Mouse (Mus musculus) lung, postnatal 0 days (tissue): ENCODE measurements around the gene Tm4sf4. TPM values are rescaled to one million over a fixed set of nuclear protein-coding genes. Genes with fewer than 3 reads are reported as not detected.
A peak's percentile ranks its signal among the peaks of the same experiment; 100 is the strongest.

Experiments
- ATAC-seq: fragments of 200-750 bp; cut with Nextera tagmentation; 2 replicates; pipeline ENCODE4 v1.8.0; 2017; ENCODE audit warnings: moderate library complexity
- DNase-seq: peaks from one replicate; pipeline ENCODE4 v3.0.0-alpha.2; 2016; ENCODE audit warnings: low spot score
- H3K27ac ChIP-seq: fragments of 300-500 bp; sonication (generic); 2 replicates; pipeline ENCODE4 v1.5.1; 2014; ENCODE audit warnings: antibody characterized with exemption, mild to moderate bottlenecking, low read length, mixed read lengths
- H3K27me3 ChIP-seq: fragments of 300-500 bp; sonication (generic); replicated peaks from 2 replicates; pipeline ENCODE4 v1.6.1; 2014; ENCODE audit warnings: low read length, mixed read lengths; ENCODE audit not compliant: insufficient read depth
- H3K36me3 ChIP-seq: fragments of 300-500 bp; sonication (generic); 2 replicates; pipeline ENCODE4 v1.6.1; 2014; ENCODE audit warnings: low read length, mixed read lengths; ENCODE audit not compliant: insufficient read depth
- H3K4me1 ChIP-seq: fragments of 300-500 bp; sonication (generic); 2 replicates; pipeline ENCODE4 v1.6.1; 2014; ENCODE audit warnings: antibody characterized with exemption, low read depth, low read length, mixed read lengths; ENCODE audit not compliant: insufficient read depth
- H3K4me2 ChIP-seq: fragments of 300-500 bp; sonication (generic); replicated peaks from 2 replicates; pipeline ENCODE4 v1.6.1; 2014; ENCODE audit warnings: low read depth, mild to moderate bottlenecking, low read length, moderate library complexity, mixed read lengths
- H3K4me3 ChIP-seq: fragments of 300-500 bp; sonication (generic); 2 replicates; pipeline ENCODE4 v1.5.1; 2014; ENCODE audit warnings: low read depth, low read length
- H3K9ac ChIP-seq: fragments of 300-500 bp; sonication (generic); replicated peaks from 2 replicates; pipeline ENCODE4 v1.6.1; 2014; ENCODE audit warnings: low read depth, mild to moderate bottlenecking
- H3K9me3 ChIP-seq: fragments of 300-500 bp; sonication (generic); 2 replicates; pipeline ENCODE4 v1.6.1; 2016; ENCODE audit warnings: low read length, mixed read lengths
- CTCF ChIP-seq: IDR thresholded peaks from 2 replicates; pipeline ENCODE4 v1.5.1; 2016; ENCODE audit warnings: antibody characterized with exemption, mild to moderate bottlenecking
- EP300 ChIP-seq: IDR thresholded peaks from 2 replicates; pipeline ENCODE4 v1.6.1; 2016; ENCODE audit warnings: antibody characterized with exemption, mild to moderate bottlenecking, control low read depth
- WGBS: fragments of 180-500 bp; shearing (Covaris S2); extraction: QIAGEN DNeasy Blood & Tissue Kit; methylation state at CpG from one replicate; pipeline ENCODE4 v1.1.7; 2014; 5-methylcytosine and 5-hydroxymethylcytosine counted together
- polyA plus RNA-seq: library from polyadenylated mRNA; unstranded; fragments of >200 nt; fragmentation: Nextera tagmentation; extraction: Ambion mirVana; gene quantifications from 2 replicates; pipeline ENCODE4 v1.2.1, GENCODE M21; 2015

Tm4sf4 gene
- polyA plus RNA-seq, 1 experiment from 2014 or later, result 0.13 TPM

GRCm38 (mm10) chr3:57486068-57486467 is 61.0 kb downstream of the Tm4sf4 start:
- H3K9ac ChIP-seq, result no peak overlapping the region
- H3K4me2 ChIP-seq, result no peak overlapping the region
- no peaks in the 10 kb centered on the region for H3K9me3 ChIP-seq
- 74% methylated on average over 4 of the region's 4 CpGs for WGBS
- no peaks in the 10 kb centered on the region for H3K27me3 ChIP-seq
- peaks cover 6% of the 10 kb centered on the region; the same call in 1 of the 2 replicates for H3K4me1 ChIP-seq
- ATAC-seq (peak; percentile 53), DNase-seq (peak; percentile 63)
- H3K36me3 ChIP-seq, result no peaks in the 10 kb centered on the region
- no peak overlapping the region for H3K27ac ChIP-seq
- H3K4me3 ChIP-seq, result no peak overlapping the region
- peak; percentile 9; the same call in 1 of the 2 replicates for TF ChIP-seq EP300
- TF ChIP-seq CTCF, result no peak

- no peaks in the 10 kb centered on the region for H3K9me3 ChIP-seq
- TF ChIP-seq EP300 (no peak), CTCF (no peak)
- 21% methylated on average over 8 of the region's 8 CpGs for whole genome bisulfite sequencing
- H3K4me1 ChIP-seq, result no peaks in the 10 kb centered on the region; the same call in 1 of the 2 replicates
- H3K4me3 ChIP-seq, result no peak overlapping the region
- peak; percentile 71 for DNase-seq
- no peaks in the 10 kb centered on the region for H3K27me3 ChIP-seq
- no peak overlapping the region for H3K4me2 ChIP-seq
- ATAC-seq, result peak; percentile 87
- H3K9ac ChIP-seq, result no peak overlapping the region
- H3K36me3 ChIP-seq, result no peaks in the 10 kb centered on the region
- H3K27ac ChIP-seq, result peak overlapping the region; percentile 66
Measured at GRCm38 (mm10) chr3:57487455-57488153, 62.5 kb downstream of the Tm4sf4 start.

Other genes starting within 250 kb of the Tm4sf4 start
- 438 and 517 TPM in 2 replicates for gene Tm4sf1, start 123.3 kb upstream of the Tm4sf4 start, polyA plus RNA-seq
- 53.6 and 56.0 TPM in 2 replicates for gene Wwtr1, start 150.6 kb downstream of the Tm4sf4 start, polyA plus RNA-seq
- gene Commd2, start 226.4 kb downstream of the Tm4sf4 start, polyA plus RNA-seq, result 104 and 116 TPM in 2 replicates